Mouse (Mus musculus) activated CD4-positive, CD25-positive, alpha-beta regulatory T cell, adult 4 months (primary cell): Measurements from ENCODE around the gene Emg1. TPM values are rescaled to one million over a fixed set of nuclear protein-coding genes. Genes with fewer than 3 reads are reported as not detected.
"Not testable (repeated sequence)": the region's sequence is repeated elsewhere in the genome, so short reads cannot be mapped to it uniquely, and the experiment has no call there.

Source experiments
- ATAC-seq: one replicate; pipeline ENCODE4 v1.8.0; 2017
- polyA plus RNA-seq, 2 experiments: library from polyadenylated mRNA; unstranded; fragments of 100-300 nt; shearing (Covaris generic); gene quantifications; one replicate each; pipeline ENCODE4 v1.2.1; 2017

Emg1 gene
- polyA plus RNA-seq, 2 experiments from 2014 or later: 401 to 440 TPM

DNA sequence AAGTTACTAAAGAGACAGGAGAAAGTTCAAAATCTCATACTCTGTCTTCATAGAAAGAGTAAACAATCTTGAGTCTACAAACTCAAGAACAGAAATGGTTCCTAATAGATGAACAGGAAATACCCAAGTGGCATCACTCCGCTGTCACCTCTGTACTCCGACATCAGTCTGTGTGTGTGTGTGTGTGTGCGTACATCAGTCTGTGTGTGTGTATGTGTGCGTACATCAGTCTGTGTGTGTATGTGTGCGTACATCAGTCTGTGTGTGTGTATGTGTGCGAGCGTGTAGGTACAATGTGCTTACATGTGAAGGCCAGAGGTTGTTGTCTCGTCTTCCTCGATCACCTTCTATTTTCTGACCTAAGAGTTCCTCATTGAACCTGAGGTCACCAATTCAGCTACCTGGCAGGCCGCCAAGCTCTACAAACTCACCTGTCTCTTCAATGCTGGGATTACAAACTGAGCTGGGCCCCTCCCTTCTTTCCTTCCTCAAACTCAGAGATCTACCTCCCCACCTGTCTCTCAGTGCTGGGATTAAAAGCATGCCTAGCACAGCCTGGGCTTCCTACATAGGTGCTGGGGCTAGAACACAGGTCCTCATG is 3.6 kb downstream of the Emg1 start:
- no peak for ATAC-seq

DNA sequence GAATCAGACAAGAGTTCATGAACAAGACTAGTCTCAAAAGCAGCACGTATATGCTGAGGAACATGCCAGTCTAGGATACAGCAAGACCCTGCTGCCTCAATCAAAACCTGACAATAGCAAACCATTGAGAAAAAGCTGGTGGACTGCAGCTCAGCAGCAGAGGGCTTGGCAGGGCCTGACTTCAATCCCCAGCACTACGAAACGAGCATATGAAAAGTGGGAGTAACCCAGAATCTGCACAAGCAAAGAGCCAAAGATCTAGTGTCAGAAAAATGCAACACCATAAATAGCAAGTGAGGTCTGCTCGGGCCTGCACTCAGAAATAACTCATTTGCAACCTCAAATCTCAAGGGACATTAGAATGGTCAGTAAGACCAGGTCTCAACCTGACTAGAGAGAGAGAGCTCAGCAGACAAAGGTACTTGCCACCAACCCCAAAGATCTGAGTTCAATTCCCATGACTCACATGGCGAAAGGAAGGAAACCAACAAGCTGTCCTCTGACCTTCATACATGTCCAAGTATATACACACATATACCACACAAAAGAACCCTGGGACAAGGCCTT is 5.8 kb downstream of the Emg1 start:
- no peak for ATAC-seq

DNA sequence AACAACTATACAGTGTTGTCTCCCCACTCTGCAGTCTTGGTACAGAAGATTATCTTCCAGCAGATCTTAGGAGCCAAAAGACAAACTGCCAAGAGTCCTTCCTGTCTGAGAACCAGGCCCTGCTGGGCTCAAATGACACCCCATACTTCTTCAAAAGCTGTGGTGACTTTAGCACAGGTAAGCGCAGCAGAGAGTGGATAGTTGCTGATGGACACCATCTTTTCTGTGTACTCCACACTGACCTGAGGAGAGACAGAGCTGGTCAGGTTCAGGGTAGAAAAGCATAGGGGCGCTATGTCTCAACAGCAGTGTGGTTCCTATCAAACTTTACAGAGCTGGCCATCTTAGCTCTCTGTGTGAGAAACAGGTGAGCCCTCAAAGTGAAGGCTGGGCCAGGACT is 7.6 kb downstream of the Emg1 start:
- no peak for ATAC-seq

DNA sequence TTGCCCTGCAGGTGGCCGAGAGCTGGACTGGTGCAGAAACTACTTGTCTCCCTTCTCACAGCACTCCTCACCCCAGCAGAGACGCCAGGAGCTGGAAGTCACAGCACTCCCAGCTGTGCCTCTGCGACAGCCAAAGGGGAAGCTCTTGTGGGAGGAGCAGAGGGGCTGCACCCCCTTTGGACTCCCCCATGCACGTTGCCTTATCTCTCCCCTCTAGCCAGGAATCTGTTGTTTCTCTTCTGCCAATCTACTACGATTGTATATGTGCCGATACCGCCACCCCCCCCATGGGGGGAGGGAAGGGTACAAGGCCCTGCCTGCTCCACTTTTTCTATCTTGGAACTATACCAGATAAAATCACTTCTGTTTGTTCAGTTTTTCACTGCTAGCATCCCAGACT is 8.2 kb downstream of the Emg1 start:
- no peak for ATAC-seq

DNA sequence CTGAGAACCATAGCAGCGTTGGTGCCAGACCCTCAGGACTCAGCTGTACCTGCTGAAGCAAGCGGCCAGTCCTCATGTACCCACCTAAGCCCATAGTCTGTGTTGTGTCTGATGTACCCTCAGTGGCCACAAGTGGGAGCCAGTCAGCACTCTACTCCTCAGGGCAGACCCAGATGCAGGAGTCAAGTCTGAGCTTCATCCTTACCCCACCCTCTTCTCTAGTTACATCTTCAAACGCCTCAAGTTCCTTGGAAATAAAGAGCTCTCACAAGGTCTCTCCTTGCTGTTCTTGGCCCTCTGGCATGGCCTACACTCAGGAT is 9.2 kb downstream of the Emg1 start:
- peak; percentile 95 for ATAC-seq

DNA sequence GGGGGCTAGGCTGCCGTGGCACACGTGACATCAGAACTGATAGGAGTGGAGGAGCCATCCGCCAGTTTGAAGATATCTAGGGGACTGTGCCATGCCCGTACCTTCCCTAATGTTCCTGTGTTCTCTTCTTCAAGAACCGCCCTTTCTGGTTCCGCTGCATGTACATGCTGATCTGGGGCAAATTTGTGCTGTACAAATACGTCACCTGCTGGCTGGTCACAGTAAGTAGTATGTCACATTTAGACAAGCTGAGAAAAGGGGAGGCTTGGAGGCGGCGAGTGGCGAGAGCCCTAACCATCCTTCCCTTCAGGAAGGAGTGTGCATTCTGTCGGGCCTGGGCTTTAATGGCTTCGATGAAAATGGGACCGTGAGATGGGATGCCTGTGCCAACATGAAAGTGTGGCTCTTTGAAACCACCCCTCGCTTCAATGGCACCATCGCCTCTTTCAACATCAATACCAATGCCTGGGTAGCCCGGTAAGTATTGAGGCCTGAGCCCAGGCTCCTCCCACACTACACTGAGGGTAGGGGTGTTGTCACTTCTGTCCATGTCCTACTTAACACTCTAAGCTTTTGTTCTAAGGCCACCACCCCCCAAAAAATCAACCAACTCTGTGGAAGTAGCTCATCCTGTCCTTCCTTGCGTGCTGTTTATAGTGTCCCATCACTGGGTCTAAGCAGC is 9.7 kb downstream of the Emg1 start:
- ATAC-seq: no peak

DNA sequence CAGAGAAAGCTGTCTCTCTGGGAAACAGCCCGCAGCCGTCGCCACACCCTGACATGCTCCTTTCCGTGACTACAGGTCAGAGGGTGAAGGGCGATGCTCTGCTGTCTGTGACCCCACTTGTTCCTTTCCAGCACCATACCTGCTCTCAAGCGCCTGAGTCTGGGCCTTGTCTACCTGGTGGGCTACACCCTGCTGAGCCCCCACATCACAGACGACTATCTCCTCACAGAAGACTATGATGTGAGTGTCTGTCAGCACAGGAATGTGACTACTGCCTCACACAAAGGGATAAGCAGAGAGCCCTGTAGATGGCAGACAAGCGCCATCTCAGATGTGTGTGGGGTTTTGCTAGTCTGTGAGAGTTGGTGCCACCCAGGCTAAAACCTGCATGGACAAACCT is 10.6 kb downstream of the Emg1 start:
- ATAC-seq: no peak

DNA sequence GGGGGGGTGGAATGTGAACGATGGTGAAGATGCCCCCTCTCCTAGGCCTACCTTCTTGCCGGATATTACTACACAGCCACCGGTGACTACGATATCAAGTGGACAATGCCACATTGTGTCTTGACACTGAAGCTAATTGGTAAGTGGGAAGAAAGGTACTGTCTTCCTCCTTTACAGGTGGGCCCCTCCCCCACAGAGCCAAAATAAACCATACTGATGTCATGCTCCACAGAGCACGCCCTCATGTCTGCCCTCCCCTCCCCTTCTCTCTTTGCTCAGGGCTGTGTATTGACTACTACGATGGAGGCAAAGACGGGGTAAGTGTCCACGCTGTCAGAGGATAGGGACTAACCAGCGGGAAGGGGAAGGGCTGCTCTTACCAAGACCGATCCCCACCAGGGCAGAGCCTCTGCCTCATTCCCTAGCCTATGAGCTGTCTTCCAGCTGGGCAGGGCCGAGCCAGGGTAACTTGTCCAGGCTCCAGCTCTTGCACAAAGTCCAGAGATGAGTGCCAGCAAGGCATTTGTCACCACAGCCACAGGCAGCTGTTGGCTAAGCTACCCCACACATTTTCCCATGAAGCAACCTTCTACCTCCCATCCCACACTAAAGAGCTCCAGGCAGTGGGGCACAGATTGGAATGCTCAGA is 11.9 kb downstream of the Emg1 start:
- no peak for ATAC-seq

DNA sequence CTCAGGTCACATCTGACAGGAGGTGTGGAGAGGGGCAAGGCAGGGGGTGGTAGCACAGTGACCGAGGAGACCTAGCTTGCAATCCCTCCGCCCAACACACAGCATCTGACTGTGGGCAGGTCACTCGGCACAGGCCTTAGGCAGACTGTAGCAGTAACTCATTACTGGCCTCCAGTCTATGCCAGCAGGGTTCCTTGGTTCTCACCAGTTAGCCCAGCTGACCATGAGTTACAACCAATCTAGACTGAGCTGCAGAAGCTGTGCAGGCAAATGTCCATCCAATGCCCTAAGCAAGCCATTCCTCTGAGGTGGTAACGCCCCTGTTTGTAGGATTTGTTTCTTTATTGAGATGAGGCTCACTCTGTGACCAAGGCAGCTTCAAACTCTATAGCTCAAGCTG is 12.6 kb downstream of the Emg1 start:
- no peak for ATAC-seq

DNA sequence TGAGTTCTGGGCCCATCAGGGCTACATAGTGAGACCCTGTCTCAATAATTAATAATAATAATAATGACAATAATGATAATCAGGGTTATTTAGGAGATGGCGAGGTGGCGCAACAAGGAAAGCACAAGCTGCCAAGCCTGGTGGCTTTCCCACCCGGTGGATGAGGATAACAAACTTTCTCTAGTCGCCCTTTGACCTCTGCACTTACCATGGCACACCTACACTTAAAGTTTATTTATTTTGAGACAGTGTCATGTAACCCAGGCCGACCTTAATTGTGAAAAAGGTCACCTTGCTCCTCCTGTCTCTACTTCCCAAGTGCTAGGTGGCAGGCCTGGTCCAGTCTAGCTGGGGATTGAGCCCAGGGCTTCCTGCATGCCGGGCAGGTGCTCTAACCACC is 13.2 kb downstream of the Emg1 start:
- ATAC-seq: no peak

DNA sequence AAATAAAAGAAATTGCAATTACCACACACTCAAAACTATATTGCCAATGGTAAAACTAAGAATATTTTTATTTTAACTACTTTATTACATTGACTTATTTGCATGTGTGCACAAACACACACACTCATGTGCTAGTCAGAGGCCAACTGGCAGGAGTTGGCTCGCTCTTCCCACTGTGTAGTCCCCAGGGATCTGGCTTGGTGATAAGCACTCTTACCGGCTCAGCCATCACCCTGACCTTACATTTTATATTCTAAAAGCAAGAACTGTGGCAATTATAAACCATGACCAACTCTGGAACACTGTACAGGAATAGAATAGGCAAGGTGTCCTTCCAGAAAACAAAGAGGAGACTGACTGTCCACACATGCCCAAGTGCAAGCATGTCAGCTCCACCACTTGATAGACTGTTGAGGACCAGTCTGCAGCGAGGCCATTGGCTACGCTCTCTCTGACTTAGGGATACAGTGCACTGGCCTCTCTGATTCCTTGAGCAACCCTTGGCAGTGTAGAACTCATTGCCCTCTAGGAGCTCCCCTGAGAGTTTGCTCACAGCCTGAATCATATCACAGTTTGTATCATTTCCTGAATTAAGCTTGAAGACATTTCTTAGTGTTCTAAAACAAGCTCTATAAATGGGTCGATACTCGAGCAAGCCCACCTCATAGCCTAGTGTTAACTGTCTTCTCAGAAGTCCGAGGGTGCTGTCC is 15.4 kb downstream of the Emg1 start:
- no peak for ATAC-seq

DNA sequence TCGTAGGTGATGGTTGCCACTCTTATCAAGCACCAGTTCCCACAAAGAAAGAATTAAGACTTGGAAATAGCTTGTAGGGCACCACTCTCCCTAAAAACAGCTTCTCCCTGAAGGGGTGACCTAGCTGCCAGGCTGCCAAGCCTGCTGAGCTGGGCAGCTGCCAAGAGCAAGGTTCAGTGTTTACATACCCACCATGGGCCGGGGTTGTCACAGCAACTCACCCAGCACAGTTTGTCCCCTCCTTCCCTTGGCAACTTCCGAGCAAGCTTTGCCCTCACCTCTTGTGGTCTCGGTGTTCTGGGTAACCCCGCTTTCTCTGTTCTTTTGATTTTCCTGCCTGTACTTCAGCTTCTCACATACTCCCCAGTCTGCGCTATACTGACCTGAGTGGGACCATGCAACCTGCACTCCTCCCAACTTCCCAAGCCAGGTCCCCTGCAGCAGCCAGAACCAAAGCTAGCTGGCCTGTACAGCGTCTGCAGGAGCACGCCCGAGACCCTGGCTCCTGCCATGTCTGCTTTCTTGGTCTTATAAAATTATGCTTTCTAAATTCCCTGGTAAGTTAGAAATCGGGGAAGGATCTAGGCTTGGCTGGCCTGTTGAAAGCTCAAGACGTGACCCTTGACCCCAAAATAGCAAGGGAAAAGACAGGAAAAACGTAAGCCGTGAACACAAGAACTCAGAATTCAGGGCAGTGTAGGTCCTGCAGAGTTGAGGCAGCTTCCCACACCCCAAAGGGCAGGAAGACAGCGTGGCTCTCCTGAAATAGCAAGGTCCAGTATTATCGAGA is 17.6 kb downstream of the Emg1 start:
- ATAC-seq: peak; percentile 66

DNA sequence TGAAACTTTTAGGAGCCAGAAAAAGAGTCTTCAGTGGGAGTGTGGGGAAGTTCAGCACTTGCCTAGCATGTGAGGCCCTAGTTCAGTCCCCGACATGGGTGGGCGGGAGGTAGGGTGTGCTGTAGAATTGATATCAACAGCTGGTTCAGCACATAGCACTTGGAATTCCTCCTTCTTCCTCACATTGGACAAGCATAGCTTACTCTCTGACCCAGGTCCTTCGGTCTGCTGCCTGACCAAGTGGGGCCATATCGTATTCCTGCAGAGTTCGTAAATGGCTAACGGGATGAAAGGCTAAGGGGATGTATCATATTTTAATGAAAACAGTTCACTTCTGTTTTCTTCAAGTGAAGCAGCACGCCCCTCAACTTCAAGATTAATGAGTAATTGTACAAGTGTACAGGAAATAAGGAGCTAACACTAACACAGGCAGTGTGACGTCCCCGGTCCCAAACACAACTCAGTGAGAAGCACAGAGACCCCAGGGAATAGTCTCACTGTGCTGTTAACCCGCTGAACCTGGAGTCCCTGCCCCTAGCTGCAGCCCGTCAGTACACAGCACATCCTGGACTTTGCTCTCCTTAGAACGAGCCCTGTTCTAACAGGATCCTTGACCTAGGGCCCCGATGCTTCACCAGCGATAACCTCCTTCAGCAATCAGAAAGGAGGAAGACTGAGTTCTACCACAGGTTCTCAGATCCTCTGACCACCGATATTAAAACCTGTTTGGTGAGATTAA is 18.6 kb downstream of the Emg1 start:
- ATAC-seq: no peak

DNA sequence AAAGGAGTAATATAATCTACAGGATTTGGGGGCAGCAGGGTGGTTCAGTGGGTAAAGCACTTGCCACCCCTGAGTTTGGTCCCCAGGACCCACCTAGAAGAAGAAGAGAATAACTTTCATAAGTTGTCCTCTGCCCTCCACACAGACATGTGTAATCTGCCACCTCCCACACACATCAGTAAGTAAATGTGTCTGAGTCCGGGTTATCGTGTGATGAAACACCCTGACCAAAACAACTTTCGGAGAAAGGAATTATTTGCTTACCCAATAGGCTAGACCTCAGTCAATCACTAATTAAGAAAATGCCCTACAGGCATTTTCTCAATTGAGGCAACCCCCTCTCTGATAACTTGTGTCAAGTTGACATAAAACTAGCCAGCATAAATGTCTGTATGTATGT is 21.5 kb downstream of the Emg1 start:
- ATAC-seq: no peak

DNA sequence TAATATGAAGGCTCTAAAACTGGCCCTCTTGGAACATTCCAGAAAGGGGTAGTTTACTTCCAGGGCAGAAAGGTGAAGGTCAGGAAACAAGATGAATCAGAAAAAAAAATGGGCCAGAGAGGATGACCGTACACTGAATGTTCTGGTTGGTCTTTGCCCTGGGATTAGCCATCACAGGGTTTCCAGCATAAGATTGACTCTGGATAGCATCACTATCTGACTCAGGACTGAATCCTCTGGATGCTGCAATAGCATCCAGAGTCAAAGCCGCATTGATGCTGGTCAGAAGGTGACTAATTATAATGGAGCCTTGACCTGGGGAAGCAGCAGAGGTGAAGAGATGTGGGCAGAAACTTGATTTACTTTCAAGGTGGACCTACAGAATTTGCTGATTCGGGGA is 23.0 kb downstream of the Emg1 start:
- ATAC-seq: no peak

DNA sequence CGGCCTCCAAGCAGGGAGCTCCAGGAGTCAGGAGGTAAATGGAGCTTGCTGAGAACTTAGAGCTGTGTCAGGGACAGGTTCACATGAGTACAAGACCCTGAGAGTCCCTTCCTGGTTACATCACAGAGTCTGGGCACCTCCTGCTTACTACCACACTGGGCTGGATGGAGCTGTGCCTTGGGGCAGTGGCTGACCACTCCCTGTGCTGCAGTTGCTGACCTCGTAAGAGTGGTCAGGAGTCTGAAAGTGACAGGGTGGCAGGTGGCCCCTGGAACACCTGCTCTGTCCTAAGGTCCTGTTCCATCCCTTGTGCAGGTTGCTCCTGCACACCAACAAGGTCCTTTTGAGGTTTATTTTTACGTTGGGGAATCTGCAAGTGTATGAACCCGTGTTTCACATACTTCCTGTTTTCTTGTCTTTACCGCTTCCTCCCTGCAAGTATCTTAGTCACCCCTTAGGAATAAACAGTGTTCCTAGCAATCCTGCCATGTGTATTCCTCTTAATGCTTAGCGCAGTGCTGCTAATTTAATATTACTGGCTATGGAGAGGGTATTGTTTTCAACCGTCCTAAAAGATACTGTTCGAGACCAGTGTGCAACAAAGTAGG is 23.7 kb downstream of the Emg1 start:
- ATAC-seq: no peak

DNA sequence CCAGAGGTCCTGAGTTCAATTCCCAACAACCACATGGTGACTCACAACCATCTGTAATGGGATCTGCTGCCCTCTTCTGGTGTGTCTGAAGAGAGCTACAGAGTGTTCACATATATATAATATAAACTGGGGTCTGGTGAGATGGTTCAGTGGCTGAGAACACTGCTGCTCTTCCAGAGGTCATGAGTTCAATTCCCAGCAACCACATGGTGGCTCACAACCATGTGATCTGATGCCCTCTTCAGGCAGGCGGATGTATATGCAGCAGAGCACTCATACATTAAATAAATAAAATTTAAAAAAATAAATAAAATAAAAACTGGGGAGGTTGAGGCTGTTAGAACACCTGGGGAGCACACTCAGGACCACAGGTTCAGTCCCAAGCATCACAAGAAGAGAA is 25.3 kb downstream of the Emg1 start:
- not testable (repeated sequence) for ATAC-seq

DNA sequence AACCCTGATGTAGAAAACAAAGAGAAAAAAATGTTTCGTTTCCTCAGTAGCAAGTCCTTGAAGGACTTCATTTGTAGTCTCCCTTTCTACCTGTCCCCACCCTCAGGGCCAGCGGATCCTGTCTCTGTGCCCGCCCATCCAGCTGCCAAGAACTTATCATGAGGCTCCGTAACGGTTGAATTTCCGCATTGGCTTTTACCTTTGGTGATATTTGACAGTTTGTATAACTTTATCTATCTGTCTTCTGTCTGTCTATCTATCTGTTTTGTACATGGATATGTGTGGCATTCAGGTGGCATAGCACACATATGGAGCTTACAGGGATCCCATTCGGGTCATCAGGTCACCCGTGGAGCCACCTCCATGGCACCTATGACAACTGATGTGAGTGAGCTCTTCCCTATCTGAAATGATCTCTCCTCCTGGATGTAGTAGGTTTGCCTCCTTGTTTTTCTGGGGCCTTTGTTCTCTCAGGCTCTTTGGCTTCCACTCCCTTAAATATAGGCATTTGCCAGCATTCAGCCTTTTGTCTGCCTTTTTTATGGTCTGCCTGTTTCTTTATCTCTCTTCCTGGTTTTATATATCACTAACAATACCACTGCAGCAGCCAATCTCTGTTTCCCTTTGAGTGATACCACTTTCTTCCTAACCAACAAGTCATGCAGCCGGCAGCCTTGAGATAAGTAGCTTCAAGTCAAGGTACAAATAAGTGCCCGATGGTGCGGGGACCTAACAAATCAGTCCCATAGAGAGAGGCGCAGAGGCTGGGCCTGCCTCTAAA is 26.2 kb downstream of the Emg1 start:
- no peak for ATAC-seq

DNA sequence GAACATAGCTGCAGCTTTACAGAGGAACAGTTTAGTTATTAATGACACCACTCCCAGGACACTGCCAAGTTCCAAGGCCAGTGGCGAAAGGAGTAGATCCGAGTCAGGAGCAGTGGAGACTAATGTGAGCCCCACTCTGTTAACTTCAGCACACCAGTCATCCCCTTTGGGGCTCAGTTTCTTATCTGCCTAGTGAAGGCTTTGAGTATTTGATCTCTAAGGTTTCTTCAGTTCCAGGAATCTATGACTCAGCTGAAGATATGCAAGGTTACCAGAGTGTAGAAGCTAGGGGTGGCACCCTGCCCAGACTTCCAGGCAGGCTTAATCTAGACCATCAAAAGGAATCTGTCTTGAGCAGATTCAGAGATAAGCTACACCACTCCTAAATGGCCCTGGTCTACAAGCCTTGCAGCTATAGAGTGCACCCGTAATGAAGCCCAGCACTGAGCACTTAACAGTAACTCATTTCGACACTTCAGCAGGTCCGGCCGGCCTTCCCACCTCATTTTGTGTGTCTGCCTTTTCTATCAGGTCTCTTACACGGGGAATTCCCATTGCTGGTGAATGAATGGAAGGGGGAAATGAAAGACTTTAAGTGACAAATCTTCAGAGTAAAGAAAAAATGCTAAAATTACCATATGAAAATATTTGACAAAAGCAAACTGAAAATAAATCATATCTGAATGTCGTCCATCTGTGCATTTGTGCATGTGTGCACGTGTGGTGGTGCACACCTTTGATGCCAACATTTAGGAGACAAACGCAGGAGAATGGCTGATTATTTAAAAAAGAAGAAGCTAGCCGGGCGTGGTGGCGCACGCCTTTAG is 28.2 kb downstream of the Emg1 start:
- peak; percentile 23 for ATAC-seq

DNA sequence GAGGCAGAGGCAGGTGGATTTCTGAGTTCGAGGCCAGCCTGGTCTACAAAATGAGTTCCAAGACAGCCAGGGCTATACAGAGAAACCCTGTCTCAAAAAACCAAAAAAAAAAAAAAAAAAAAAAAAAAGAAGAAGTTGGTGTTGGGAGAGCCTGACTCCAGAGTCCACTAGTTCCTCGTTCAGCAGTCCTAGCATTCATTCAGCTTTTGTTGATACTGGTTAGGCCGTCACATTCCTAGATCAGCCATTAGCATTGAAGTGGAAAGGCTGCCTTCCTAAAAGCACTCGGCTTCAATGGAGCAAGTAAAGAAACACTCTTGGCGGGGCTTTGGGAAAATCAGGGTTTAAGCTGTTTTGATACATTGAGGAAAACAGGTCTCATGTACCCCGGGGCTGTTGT is 29.7 kb downstream of the Emg1 start:
- not testable (repeated sequence) for ATAC-seq
